Mouse (Mus musculus): Measurements from ENCODE around the gene Lst1. TPM values are rescaled to one million over a fixed set of nuclear protein-coding genes. Genes with fewer than 3 reads are reported as not detected.

Lst1 gene
- polyA plus RNA-seq (2017; shearing (Covaris generic)), result 10 to 100 TPM in 1 of 2 experiments, 1 to 10 TPM in 1; 8.9 to 14.6 TPM

DNA sequence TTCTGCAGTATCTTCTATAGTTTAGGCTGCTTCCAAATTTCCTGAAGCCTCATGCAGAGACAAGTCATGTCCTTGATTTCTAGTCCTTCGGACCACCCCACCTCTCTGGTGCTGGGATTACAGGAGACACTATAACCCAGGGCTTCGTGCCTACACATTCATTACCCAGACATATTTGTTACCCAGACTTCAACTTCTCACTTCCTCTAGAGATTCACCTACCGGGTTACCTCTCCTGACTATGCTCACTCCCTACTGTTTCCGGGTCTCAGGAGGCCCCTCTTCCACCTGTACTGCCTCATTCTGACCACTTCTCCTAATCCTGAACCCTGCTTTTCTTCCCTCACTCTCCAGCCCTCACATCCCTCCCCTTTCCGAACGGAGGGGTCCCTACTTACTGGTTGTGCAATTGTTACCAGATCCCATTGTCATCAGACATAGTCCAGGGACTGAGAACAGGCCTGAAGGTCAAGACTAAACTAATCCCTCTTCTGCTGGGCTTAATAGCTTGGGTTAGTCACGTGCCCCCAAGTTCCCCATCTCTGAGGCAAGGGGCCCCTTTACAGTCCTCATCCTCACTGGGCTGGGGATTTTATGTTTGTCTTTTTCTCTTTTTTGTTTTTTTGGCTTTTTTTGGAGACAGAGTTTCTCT, at the start of gene Lst1:
TSS of gene Lst1 (minus strand) at position 481 of the 652 bp plus-strand sequence.

DNA sequence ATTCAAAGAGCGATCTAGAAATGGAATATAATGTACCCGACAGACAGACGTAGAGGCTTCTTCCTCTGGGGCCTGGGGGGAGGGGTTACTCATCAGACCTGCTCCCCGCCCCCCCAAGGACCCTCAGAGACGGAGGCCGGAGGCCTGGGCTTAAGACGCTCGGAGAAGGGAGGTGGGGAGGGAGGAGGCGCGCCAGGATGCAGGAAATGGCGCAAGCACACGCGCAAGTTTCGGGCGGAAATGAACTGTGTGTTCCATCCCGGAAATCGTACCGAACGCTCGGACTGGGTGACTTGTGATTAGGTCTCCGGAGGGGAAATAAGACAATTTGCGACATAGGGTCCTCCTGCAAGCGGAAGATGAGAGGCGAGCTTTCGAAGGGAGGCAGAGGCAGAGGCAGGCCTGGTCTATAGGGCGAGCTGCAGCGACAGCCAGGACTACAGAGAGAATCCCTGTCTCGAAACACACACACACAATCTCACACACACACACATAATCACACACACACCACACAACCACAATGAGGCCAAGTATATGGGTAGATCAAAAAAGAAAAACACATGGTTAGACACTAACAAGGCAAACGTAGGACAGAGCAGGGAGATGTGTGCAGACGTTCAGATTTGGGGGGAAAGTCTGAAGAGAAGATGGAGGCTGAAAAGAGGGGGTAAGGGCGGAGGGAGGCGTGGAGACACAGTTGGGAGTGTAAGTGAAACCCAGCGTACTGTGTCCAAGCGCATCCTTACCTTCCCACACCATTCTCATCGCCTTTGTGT, 47.6 kb upstream of the Lst1 start, which contains the start of gene Nfkbil1:
TSS of gene Nfkbil1 (minus strand) at position 179 of the 776 bp plus-strand sequence.

DNA sequence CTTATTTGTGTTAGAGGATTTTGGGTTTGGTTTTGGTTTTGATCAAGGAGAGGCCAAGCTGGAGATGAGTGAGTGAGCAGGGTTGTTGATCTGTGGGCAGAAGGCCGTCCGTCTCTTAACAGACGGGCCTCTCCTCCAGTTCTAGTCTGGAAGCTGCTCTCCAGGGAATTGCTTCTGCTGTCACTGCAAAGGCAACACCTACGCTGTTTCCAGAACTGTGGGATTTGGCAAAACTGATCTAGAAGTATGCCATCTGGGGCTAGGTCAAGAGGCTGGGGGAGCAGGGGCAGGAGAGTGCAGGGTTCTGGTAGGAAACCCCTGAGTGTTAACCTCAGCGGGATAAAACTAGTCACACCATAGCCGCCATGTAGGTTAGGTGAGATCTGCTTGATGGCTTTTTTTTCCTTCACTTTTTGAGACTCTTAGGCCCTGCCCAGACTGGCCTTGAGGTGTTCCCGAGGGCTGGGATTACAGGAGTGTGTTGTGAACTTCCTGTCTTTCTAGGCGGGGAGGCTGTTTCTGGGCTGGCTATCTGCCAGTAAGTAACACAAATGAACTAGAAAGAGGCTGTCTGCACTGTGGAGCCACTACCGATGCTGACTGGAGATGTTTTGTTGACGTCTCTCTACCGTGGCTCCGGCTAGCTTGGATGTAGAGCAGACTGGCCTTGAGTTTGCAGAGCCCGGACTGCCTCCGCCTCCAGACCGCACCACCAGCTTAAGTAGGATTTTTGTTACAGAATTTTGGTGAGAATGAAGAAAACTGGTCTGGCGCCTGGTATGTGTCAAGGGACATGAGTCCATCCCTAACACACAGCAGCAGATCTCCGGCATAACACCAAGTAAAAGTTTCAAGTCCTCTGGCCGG, 45.1 kb upstream of the Lst1 start, which contains the start of gene Atp6v1g2:
TSS of gene Atp6v1g2 (plus strand) at position 547 of the 867 bp plus-strand sequence.

DNA sequence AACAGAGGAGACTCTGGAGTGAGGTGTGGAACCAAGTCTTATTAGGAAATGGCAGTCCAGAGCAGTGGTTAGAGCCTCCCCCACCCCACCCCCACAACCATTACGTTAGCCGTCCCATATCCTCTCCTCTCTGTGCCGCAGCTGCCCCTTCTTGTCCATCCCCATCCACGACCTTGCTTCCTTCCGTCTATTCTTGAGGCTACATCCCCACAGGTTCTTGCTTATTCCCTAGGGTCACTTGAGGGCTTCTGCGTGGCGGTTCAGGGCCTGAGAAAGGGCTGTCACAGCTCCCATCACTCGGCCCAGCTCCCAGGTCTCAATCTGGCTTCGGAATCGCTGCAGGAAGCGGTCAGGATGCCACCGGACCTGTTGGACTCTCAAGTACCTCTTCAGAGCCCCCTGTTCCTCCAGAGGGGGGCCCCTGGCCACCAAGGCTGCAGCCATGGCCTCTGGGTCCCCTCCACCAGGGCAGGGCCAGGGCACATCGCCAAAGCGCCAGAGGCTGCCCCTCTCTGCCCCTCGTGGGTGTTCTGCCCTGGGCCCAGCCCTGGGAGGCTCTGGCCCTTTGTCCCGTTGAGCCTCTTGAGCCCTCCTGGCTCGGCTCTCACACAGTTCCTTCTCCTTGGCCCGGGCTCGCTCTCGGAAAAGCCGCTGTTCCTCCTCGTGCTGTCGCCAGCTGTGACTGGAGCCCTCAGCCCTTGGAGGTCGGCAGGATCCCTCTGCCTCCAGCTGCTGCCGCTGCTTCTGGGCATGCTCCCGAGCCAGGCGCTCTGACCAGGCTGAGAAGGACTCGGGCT, 32.1 kb upstream of the Lst1 start, which contains the start of gene Gm16181:
TSS of gene Gm16181 (plus strand) at position 679 of the 797 bp plus-strand sequence.

DNA sequence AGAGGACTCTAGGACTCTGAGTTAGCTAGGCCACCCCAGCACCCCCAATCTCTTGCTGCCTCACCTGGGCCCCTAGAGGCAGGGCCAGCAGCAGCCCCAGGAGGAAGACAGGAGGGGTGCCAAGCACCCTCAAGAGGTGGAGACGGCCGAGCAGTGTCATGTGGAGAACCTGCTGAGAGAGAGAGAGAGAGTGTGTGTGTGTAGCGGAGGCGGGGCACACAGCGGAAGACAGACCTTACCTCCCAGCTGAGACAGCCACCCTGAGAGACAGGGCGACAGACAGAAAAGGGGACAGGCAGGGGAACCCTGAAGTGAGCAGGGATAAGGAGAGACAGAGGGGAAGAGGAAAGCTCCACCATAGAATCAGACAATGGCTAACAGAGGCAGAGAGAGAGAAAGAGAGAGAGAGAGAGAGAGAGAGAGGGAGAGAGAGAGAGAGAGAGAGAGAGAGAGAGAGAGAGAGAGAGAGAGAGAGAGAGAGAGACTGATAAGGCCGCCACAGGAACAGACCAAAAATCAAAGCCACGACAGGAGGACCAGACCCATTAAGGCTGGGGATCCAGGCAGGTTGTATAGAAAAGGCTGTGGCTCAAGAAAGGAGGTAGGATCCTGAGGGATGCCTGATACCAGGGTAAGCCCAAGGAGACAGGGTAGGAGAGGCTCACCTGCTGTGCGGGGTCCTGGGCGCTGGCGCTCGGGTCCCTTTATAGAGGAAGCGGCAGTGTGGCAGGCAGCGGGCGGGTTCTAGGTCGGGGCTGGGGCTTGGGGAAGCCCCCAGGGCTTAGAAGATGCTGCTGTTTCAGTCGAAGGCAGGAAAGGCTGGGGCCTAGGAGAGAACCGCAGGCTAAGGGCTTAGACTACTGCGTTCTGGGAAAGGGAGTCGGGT, 16.5 kb upstream of the Lst1 start, which contains the start of gene Lta:
TSS of gene Lta (minus strand) at position 858 of the 886 bp plus-strand sequence.

DNA sequence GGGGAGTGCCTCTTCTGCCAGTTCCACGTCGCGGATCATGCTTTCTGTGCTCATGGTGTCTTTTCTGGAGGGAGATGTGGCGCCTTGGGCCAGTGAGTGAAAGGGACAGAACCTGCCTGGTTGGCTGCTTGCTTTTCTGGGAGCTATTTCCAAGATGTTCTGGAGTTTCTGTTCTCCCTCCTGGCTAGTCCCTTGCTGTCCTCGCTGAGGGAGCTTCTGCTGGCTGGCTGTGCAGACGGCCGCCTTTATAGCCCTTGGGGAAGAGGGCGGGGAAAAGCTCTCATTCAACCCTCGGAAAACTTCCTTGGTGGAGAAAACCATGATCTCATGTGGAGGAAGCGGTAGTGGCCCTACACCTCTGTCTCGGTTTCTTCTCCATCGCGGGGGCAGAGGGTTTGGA, 13.5 kb upstream of the Lst1 start, which contains the start of gene Tnf:
TSS of gene Tnf (minus strand) at position 221 of the 400 bp plus-strand sequence.

DNA sequence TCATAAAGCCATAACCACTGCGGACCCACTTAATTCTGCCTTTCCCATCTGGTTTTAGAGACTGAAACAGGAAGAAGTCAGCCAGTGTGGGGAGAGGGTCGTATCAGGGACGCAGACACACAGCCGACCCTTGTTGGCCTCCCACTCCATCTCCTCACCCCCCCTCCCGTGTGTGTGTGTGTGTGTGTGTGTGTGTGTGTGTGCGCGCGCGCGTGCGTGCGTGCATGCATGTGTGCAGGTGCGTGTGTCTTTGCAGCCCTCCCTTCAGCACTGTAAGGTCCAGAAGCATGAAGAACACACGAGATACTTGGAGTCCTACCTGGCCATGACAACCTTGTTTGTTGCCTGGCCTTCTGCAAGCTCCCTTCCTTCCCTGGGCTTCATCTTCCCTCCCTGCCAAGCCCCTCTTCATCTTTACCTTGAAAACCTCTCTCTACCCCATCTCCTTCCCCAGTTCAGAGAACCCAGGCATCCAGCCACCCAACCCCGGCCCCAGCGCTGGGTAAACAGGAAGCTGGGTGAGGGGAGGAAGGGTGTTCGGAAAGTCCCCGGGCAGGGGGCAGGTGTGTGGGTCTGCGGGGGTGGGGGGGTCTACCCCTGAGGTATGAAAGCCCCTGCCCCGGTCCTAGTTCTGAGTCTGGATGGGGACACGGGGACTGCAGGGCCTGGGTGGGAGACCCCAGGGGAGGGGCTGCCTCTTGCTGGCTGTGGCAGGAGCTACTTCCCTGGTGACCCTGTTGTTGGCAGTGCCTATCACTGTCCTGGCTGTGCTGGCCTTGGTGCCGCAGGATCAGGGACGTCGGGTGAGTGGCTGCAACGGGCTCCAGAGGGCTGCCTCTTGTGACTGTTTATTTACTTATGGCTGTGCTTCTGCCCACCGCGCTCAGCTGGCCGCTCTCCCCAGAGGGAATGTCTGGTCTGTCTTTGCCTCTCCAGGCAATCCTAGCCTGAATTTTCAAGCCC, 5.9 kb upstream of the Lst1 start, which contains the start of gene Ltb:
TSS of gene Ltb (plus strand) at position 559 of the 963 bp plus-strand sequence.

DNA sequence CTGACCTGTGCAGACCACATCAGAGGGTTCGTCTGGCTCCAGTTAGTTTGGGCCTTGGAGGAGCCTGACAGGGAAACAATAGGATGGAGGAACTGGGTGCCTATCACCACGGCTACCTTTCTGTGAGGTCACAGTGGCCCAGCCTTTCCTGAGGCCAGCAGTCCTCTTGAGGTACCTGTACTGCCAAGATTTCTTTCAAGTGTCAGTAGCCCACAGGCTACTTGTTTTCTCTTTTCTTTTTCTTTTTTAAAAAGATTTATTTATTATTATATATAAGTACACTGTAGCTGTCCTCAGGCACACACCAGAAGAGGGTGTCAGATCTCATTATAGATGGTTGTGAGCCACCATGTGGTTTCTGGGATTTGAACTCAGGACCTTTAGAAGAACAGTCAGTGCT, 12.3 kb downstream of the Lst1 start, which contains the start of gene Aif1:
TSS of gene Aif1 (minus strand) at position 101 of the 400 bp plus-strand sequence.

DNA sequence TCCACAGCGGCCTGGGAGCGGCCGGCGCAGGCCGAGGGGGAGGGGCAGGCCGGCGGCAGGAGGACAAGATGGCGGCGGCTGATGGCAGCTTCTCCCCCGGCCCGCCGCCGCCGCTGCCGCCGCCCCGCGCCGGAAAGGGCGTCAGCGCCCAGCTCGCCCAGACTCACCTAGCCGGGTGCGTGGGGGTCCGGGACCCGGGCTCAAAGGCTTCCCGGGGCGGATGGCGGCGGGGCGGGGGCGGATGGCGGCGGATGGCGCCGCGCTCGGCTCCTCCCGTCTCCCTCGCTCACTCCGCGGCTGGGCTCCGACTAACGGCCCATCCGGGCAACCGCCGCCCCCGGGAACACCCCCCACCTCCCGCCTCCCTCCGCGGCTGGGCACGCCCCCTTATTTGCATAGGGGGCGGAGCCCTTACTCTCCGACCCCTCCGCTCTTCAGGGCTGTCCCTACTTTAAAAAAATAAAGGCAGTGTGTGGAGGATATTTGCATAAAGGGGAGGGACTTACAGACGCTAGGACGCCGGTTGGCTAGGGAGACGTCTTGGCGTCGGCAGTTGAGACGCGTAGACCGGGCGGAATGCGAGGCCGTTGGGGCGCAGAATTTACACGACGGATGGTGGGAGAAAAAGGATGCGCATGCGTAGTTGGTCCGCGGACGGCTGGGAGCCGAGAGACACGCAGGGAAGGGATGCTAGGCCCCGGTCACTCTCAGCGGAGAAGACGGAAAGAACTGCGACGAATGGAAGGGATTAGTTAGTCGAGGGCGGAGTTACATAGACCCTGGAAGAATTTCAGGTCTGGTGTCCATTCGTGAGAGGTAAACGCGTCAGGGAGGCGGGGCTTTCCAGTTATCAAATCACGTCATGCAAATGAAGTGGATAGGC, 23.4 kb downstream of the Lst1 start, which contains the start of gene Prrc2a:
TSS of gene Prrc2a (minus strand) at position 330 of the 883 bp plus-strand sequence.

Other genes with a start within 250 kb of the Lst1 start
- 10 to 100 TPM in 1 of 2 experiments, under 1 TPM in 1; 0.70 to 78.1 TPM for gene Hspa1b, start 229.2 kb downstream of the Lst1 start, polyA plus RNA-seq (2017; shearing (Covaris generic))
- gene Gm20481, start 218.5 kb downstream of the Lst1 start, polyA plus RNA-seq (2017; shearing (Covaris generic)), result 1 to 10 TPM in 1 of 2 experiments, not detected in 1; 2.5 TPM
- gene Hspa1a, start 216.3 kb downstream of the Lst1 start, polyA plus RNA-seq (2017; shearing (Covaris generic)), result 10 to 100 TPM in 1 of 2 experiments, not detected in 1; 18.3 TPM
- under 1 TPM; 0.27 to 0.50 TPM for gene Hspa1l, start 215.7 kb downstream of the Lst1 start, polyA plus RNA-seq (2017; shearing (Covaris generic))
- gene Lsm2, start 206.6 kb downstream of the Lst1 start, polyA plus RNA-seq (2017; shearing (Covaris generic)), result 10 to 100 TPM; 79.0 to 93.1 TPM
- 100 to 1,000 TPM; 126 to 153 TPM for gene Vars, start 187.5 kb downstream of the Lst1 start, polyA plus RNA-seq (2017; shearing (Covaris generic))
- gene Vwa7, start 171.9 kb downstream of the Lst1 start, polyA plus RNA-seq (2017; shearing (Covaris generic)), result under 1 TPM in 1 of 2 experiments, not detected in 1; 0.52 TPM
- gene Sapcd1, start 160.4 kb downstream of the Lst1 start, polyA plus RNA-seq (2017; shearing (Covaris generic)), result under 1 TPM; 0.36 to 0.48 TPM
- gene Msh5, start 141.7 kb downstream of the Lst1 start, polyA plus RNA-seq (2017; shearing (Covaris generic)), result 1 to 10 TPM in 1 of 2 experiments, under 1 TPM in 1; 0.87 to 2.6 TPM
- gene Clic1, start 138.5 kb downstream of the Lst1 start, polyA plus RNA-seq (2017; shearing (Covaris generic)), result 100 to 1,000 TPM; 647 to 661 TPM
- gene Ddah2, start 129.4 kb downstream of the Lst1 start, polyA plus RNA-seq (2017; shearing (Covaris generic)), result 1 to 10 TPM in 1 of 2 experiments, under 1 TPM in 1; 0.83 to 2.7 TPM
- not detected for gene Ly6g6c, start 123.1 kb downstream of the Lst1 start, polyA plus RNA-seq (2017; shearing (Covaris generic))
- gene Mpig6b, start 122.3 kb downstream of the Lst1 start, polyA plus RNA-seq (2017; shearing (Covaris generic)), result not detected
- gene Ly6g6e, start 111.5 kb downstream of the Lst1 start, polyA plus RNA-seq (2017; shearing (Covaris generic)), result under 1 TPM in 1 of 2 experiments, not detected in 1; 0.15 TPM
- not detected for gene Ly6g6d, start 110.4 kb downstream of the Lst1 start, polyA plus RNA-seq (2017; shearing (Covaris generic))
- gene Ly6g6f, start 102.8 kb downstream of the Lst1 start, polyA plus RNA-seq (2017; shearing (Covaris generic)), result under 1 TPM in 1 of 2 experiments, not detected in 1; 0.26 TPM
- gene Abhd16a, start 99.2 kb downstream of the Lst1 start, polyA plus RNA-seq (2017; shearing (Covaris generic)), result 10 to 100 TPM; 59.7 to 60.5 TPM
- gene Ly6g5c, start 80.2 kb downstream of the Lst1 start, polyA plus RNA-seq (2017; shearing (Covaris generic)), result under 1 TPM in 1 of 2 experiments, not detected in 1; 0.36 TPM
- gene Ly6g5b, start 73.0 kb downstream of the Lst1 start, polyA plus RNA-seq (2017; shearing (Covaris generic)), result 1 to 10 TPM; 3.4 to 9.5 TPM
- 10 to 100 TPM; 53.8 to 59.4 TPM for gene Gpank1, start 67.0 kb downstream of the Lst1 start, polyA plus RNA-seq (2017; shearing (Covaris generic))
- gene Csnk2b, start 66.4 kb downstream of the Lst1 start, polyA plus RNA-seq (2017; shearing (Covaris generic)), result 100 to 1,000 TPM; 351 to 388 TPM
- 1 to 10 TPM in 1 of 2 experiments, under 1 TPM in 1; 0.88 to 2.4 TPM for gene D17H6S53E, start 62.1 kb downstream of the Lst1 start, polyA plus RNA-seq (2017; shearing (Covaris generic))
- gene Apom, start 56.4 kb downstream of the Lst1 start, polyA plus RNA-seq (2017; shearing (Covaris generic)), result under 1 TPM; 0.28 to 0.37 TPM
- gene Bag6, start 53.3 kb downstream of the Lst1 start, polyA plus RNA-seq (2017; shearing (Covaris generic)), result 10 to 100 TPM; 61.6 to 63.2 TPM
- 10 to 100 TPM; 33.4 to 33.5 TPM for gene Prrc2a, start 23.5 kb downstream of the Lst1 start, polyA plus RNA-seq (2017; shearing (Covaris generic))
- 10 to 100 TPM in 1 of 2 experiments, 1 to 10 TPM in 1; 5.5 to 18.3 TPM for gene Aif1, start 12.4 kb downstream of the Lst1 start, polyA plus RNA-seq (2017; shearing (Covaris generic))
- 1,000 to 10,000 TPM; 1,461 to 1,672 TPM for gene Ltb, start 6.0 kb upstream of the Lst1 start, polyA plus RNA-seq (2017; shearing (Covaris generic))
- gene Tnf, start 13.6 kb upstream of the Lst1 start, polyA plus RNA-seq (2017; shearing (Covaris generic)), result 10 to 100 TPM; 27.9 to 30.5 TPM
- gene Lta, start 16.9 kb upstream of the Lst1 start, polyA plus RNA-seq (2017; shearing (Covaris generic)), result 100 to 1,000 TPM in 1 of 2 experiments, 10 to 100 TPM in 1; 94.1 to 110 TPM
- gene Gm16181, start 32.4 kb upstream of the Lst1 start, polyA plus RNA-seq (2017; shearing (Covaris generic)), result 1 to 10 TPM in 1 of 2 experiments, not detected in 1; 1.2 TPM
- gene Atp6v1g2, start 45.2 kb upstream of the Lst1 start, polyA plus RNA-seq (2017; shearing (Covaris generic)), result 1 to 10 TPM; 4.2 to 9.7 TPM
- gene Nfkbil1, start 47.4 kb upstream of the Lst1 start, polyA plus RNA-seq (2017; shearing (Covaris generic)), result 10 to 100 TPM; 20.6 to 22.5 TPM
- gene Ddx39b, start 53.3 kb upstream of the Lst1 start, polyA plus RNA-seq (2017; shearing (Covaris generic)), result 100 to 1,000 TPM; 227 to 243 TPM
- gene H2-D1, start 74.3 kb upstream of the Lst1 start, polyA plus RNA-seq (2017; shearing (Covaris generic)), result 1,000 to 10,000 TPM; 4,556 to 6,565 TPM
- under 1 TPM in 1 of 2 experiments, not detected in 1; 0.64 TPM for gene H2-Q1, start 132.0 kb upstream of the Lst1 start, polyA plus RNA-seq (2017; shearing (Covaris generic))
- 10 to 100 TPM; 10.9 to 18.5 TPM for gene H2-Q2, start 153.8 kb upstream of the Lst1 start, polyA plus RNA-seq (2017; shearing (Covaris generic))
- gene H2-Q4, start 191.2 kb upstream of the Lst1 start, polyA plus RNA-seq (2017; shearing (Covaris generic)), result 10 to 100 TPM; 45.4 to 61.9 TPM
- 100 to 1,000 TPM; 448 to 693 TPM for gene H2-Q6, start 236.4 kb upstream of the Lst1 start, polyA plus RNA-seq (2017; shearing (Covaris generic))